Mouse (Mus musculus) cerebellum, adult 18-20 months (tissue): ENCODE data around the gene Pclo.
A peak's percentile ranks its signal among the peaks of the same experiment; 100 is the strongest.
"Not testable (repeated sequence)": the region's sequence is repeated elsewhere in the genome, so short reads cannot be mapped to it uniquely, and the experiment has no call there.

Experiments used
- DNase-seq, 2 experiments: peaks; one replicate each; pipeline ENCODE4 v3.0.0; 2021

Pclo gene

GRCm38 (mm10) chr5:14691995-14692394 lies 177.3 kb downstream of the Pclo start:
- no peak for DNase-seq

GRCm38 (mm10) chr5:14696745-14697144 lies 182.0 kb downstream of the Pclo start:
- no peak for DNase-seq

- DNase-seq = no peak
Observed at GRCm38 (mm10) chr5:14700900-14701299, 186.2 kb downstream of the Pclo start.

GRCm38 (mm10) chr5:14705423-14705822 lies 190.7 kb downstream of the Pclo start:
- DNase-seq = peak in 1 of 2 experiments; percentile 23

- DNase-seq = no peak
Observed at GRCm38 (mm10) chr5:14707311-14707710, 192.6 kb downstream of the Pclo start.

GRCm38 (mm10) chr5:14723576-14723975 lies 208.9 kb downstream of the Pclo start:
- DNase-seq = no peak

GRCm38 (mm10) chr5:14728676-14729253 lies 214.0 kb downstream of the Pclo start:
- DNase-seq = no peak

GRCm38 (mm10) chr5:14750882-14751281 lies 236.2 kb downstream of the Pclo start:
- DNase-seq = peak; percentile 93 to 94

GRCm38 (mm10) chr5:14766686-14767085 lies 252.0 kb downstream of the Pclo start:
- no peak for DNase-seq

GRCm38 (mm10) chr5:14782362-14783082 lies 267.8 kb downstream of the Pclo start:
- DNase-seq = no peak

GRCm38 (mm10) chr5:14793891-14794290 lies 279.2 kb downstream of the Pclo start:
- peak; percentile 22 to 26 for DNase-seq

GRCm38 (mm10) chr5:14807136-14807535 lies 292.4 kb downstream of the Pclo start:
- DNase-seq = peak; percentile 66 to 71

- DNase-seq = peak; percentile 4 to 12
Observed at GRCm38 (mm10) chr5:14833165-14833860, 318.6 kb downstream of the Pclo start.

GRCm38 (mm10) chr5:14834155-14834991 lies 319.7 kb downstream of the Pclo start:
- peak; percentile 39 to 63 for DNase-seq

GRCm38 (mm10) chr5:14853650-14854049 lies 338.9 kb downstream of the Pclo start:
- no peak for DNase-seq

GRCm38 (mm10) chr5:14885291-14885690 lies 370.6 kb downstream of the Pclo start:
- not testable (repeated sequence) for DNase-seq

- no peak for DNase-seq
Observed at GRCm38 (mm10) chr5:14892242-14892641, 377.5 kb downstream of the Pclo start.

- not testable (repeated sequence) for DNase-seq
Observed at GRCm38 (mm10) chr5:14903539-14903938, 388.8 kb downstream of the Pclo start.
